Mouse (Mus musculus) layer of hippocampus, adult 9-11 months (tissue): ENCODE measurements around the gene Fnip2.

Source experiments
- DNase-seq: peaks from one replicate; pipeline ENCODE4 v3.0.0; 2022

Gene Fnip2

GRCm38 (mm10) chr3:79411666-79412065 is 155.9 kb downstream of the Fnip2 start:
- no peak for DNase-seq

DNA sequence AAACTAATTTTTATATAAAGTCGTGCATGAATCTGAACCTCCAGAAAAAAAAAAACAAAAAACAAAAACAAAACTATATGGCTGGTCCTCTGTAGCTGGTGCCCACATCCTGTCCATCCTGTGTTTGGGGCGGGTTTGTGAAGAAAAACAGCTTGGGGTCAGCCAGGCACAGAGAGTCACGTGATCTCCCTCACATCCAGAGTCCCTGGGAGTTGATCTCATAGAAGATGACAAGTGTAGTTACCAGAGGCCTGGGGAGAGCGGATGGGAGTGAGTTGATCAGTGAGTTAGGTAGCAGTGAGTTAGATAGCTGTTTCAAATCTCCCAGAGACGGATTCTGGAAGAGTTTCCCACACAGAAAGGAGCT is 157.0 kb downstream of the Fnip2 start:
- no peak for DNase-seq

GRCm38 (mm10) chr3:79409927-79410628 is 157.5 kb downstream of the Fnip2 start:
- no peak for DNase-seq

GRCm38 (mm10) chr3:79408546-79408945 is 159.1 kb downstream of the Fnip2 start:
- DNase-seq = no peak
